Mouse (Mus musculus): ENCODE measurements around the gene Clrn3. TPM values are rescaled to one million over a fixed set of nuclear protein-coding genes. Genes with fewer than 3 reads are reported as not detected.
A peak's percentile ranks its signal among the peaks of the same experiment; 100 is the strongest.
"Not testable (repeated sequence)": the region's sequence is repeated elsewhere in the genome, so short reads cannot be mapped to it uniquely, and the experiment has no call there.

Gene Clrn3
- polyA plus RNA-seq (2014; fragmentation: Nextera tagmentation; extraction: Ambion mirVana) = 16.8 and 18.9 TPM in 2 replicates

DNA sequence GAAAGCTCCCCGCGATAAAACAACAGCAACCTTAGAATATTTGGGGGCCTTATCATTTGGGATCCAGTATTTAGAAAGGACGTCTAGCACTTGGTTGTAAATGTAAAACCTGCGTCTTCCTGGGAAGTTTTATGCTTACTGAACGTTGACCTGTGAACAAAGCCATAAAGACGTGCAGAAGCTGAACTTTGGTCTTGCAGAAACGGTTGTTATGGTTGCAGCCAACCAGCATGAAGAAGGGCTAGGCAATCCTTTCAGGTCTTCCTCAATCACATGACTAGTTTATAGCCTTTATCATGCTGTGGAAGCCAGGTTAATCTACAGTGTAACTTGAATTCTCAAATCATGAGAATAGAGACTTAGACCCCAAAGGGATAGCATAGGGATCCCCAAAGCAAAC is at the start of gene Clrn3:
TSS of gene Clrn3 (minus strand) at position 140 of the 400 bp plus-strand sequence.
- Histone ChIP-seq H3K27me3 (replicated peaks; ENCODE audit: control insufficient read depth, insufficient read depth, low read length) (no peaks in the 10 kb centered on the region), H3K9ac (ENCODE audit: low read length) (no peak within 1 kb of the TSS), H3K4me3 (ENCODE audit: low read depth, low read length) (peak within 1 kb of the TSS; percentile 34), H3K4me2 (ENCODE audit: low read length) (peak within 1 kb of the TSS; percentile 39), H3K4me1 (replicated peaks; ENCODE audit: control insufficient read depth, insufficient read depth, low read length) (0 out of 2 replicates have a peak, but pooled peaks cover 9% of the 10 kb centered on the region), H3K9me3 (ENCODE audit: control insufficient read depth, low read length) (no peaks in the 10 kb centered on the region), H3K27ac (ENCODE audit: low read depth) (peak within 1 kb of the TSS; percentile 51), H3K36me3 (ENCODE audit: control insufficient read depth, insufficient read depth, low read length) (no peaks in the 10 kb centered on the region)
- ATAC-seq (replicated peaks; ENCODE audit: low FRiP score, low TSS enrichment, low read depth) (peak; percentile 90), DNase-seq (ENCODE audit: low spot score) (peak; percentile 58)
- WGBS = 61% methylated on average over 7 of the region's 7 CpGs

DNA sequence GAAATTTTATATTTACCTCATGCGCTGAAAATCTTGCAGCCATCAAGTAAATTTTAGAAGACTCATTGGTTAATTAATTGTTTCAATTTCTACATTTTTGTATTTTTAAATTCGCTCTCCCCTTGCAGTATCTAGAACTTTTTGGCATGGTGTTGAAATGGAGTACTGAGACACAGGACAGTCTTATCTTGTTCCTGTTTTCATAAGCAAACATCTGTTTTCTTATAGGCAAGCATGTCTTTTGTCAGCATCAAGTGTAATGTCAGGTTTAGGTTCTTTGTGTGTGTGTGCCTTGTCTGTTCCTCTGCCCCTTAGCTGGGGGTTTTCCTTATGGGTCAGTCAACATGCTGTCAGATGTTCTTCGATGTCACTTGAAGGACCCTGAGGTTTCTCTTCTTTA is 47.9 kb upstream of the Clrn3 start:
- no peak overlapping the region for H3K4me2 ChIP-seq (ENCODE audit: low read length)
- no peak overlapping the region for H3K27ac ChIP-seq (ENCODE audit: low read depth)
- DNase-seq (ENCODE audit: low spot score) (no peak), ATAC-seq (replicated peaks; ENCODE audit: low FRiP score, low TSS enrichment, low read depth) (no peak)
- H3K4me1 ChIP-seq (replicated peaks; ENCODE audit: control insufficient read depth, insufficient read depth, low read length) = no peaks in the 10 kb centered on the region; the same call in 1 of the 2 replicates
- no peak overlapping the region for H3K9ac ChIP-seq (ENCODE audit: low read length)
- no peaks in the 10 kb centered on the region for H3K9me3 ChIP-seq (ENCODE audit: control insufficient read depth, low read length)
- no peak overlapping the region for H3K4me3 ChIP-seq (ENCODE audit: low read depth, low read length)
- no peaks in the 10 kb centered on the region for H3K36me3 ChIP-seq (ENCODE audit: control insufficient read depth, insufficient read depth, low read length)
- 91% methylated on average over 3 of the region's 3 CpGs for WGBS
- no peaks in the 10 kb centered on the region for H3K27me3 ChIP-seq (replicated peaks; ENCODE audit: control insufficient read depth, insufficient read depth, low read length)

DNA sequence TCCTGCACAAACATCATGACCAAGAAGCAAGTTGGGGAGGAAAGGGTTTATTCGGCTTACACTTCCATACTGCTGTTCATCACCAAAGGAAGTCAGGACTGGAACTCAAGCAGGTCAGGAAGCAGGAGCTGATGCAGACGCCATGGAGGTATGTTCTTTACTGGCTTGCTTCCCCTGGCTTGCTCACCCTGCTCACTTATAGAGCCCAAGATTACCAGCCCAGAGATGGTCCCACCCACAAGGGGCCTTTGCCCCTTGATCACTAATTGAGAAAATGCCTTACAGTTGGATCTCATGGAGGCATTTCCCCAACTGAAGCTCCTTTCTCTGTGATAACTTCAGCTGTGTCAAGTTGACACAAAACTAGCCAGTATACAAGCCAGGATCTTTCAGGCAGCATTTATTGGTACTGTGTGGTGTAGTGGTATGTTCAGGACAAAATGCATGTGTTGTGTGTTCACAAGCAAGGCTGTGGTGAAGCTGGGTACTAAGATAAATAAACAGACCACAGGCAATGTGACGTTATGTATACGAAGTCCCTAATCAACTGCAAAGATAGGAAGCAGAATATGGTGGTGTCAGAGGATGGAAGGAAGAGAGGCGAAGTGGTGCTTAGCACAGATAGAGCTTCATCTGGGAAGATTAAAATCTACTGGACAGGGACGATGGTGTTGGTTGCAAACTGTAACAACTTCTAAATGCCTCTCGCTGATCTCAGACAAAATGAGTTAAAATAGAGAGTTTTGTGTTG is 47.0 kb upstream of the Clrn3 start:
- DNase-seq (ENCODE audit: low spot score); H3K27me3 ChIP-seq (replicated peaks; ENCODE audit: control insufficient read depth, insufficient read depth, low read length); H3K4me2 ChIP-seq (ENCODE audit: low read length); H3K4me3 ChIP-seq (ENCODE audit: low read depth, low read length); H3K36me3 ChIP-seq (ENCODE audit: control insufficient read depth, insufficient read depth, low read length); H3K9ac ChIP-seq (ENCODE audit: low read length); ATAC-seq (replicated peaks; ENCODE audit: low FRiP score, low TSS enrichment, low read depth); H3K27ac ChIP-seq (ENCODE audit: low read depth); H3K4me1 ChIP-seq (replicated peaks; ENCODE audit: control insufficient read depth, insufficient read depth, low read length); H3K9me3 ChIP-seq (ENCODE audit: control insufficient read depth, low read length): not testable (repeated sequence)
- WGBS = 60% methylated on average over 7 of the region's 7 CpGs

DNA sequence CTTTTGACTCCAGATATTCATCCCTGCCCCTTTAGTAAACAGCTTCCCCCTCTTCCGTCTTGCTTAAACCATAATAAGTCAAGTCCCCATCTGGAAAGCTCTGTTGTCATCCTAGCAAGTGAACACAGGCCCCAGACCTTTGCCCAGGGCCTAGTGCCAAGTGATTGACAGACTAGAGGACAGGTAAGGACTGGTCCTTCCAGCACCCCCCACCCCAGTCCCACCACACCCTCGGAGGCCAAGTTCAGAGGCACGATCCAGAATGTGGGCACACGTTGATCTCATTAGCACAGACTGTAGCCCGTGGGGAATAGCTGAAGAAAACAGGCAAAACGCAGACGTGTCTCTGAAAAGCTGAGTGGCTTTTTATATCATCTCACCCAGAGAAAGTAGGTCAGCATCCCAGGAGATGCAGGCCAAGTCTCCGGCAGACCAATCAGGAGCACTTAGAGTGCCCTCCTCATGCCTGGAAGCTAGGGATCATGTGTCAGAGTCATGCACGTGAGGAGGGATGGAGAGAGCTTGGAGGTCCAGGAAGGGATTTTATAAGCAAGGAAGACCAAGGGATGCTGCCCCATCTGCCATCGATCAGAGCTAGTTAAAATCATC is 43.6 kb upstream of the Clrn3 start:
- ATAC-seq (replicated peaks; ENCODE audit: low FRiP score, low TSS enrichment, low read depth) (no peak), DNase-seq (ENCODE audit: low spot score) (no peak)
- no peaks in the 10 kb centered on the region for H3K27me3 ChIP-seq (replicated peaks; ENCODE audit: control insufficient read depth, insufficient read depth, low read length)
- no peaks in the 10 kb centered on the region; the same call in 1 of the 2 replicates for H3K4me1 ChIP-seq (replicated peaks; ENCODE audit: control insufficient read depth, insufficient read depth, low read length)
- no peak overlapping the region for H3K4me2 ChIP-seq (ENCODE audit: low read length)
- H3K9me3 ChIP-seq (ENCODE audit: control insufficient read depth, low read length) = no peaks in the 10 kb centered on the region
- no peaks in the 10 kb centered on the region for H3K36me3 ChIP-seq (ENCODE audit: control insufficient read depth, insufficient read depth, low read length)
- 51% methylated on average over 10 of the region's 10 CpGs for WGBS
- no peak overlapping the region for H3K9ac ChIP-seq (ENCODE audit: low read length)
- no peak overlapping the region for H3K27ac ChIP-seq (ENCODE audit: low read depth)
- no peak overlapping the region for H3K4me3 ChIP-seq (ENCODE audit: low read depth, low read length)

DNA sequence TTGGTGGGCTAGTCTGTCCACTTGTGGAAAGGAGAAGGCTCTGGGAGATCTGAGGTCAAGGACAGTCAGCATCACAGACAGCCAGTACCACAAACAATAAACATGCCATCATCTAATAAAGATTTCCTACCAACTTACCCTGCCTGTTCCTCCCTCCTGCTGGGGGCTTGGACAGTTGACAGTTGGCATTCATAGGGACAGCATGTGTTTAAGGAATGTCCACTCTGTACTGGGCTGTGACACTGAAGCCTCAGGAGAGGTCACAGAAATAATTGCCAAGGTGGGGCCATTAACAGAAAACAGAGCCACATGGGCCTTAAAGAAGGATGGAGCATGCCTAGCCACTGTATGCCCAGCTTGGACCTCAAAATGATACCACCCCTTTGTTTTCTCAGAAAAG is 42.9 kb upstream of the Clrn3 start:
- Histone ChIP-seq H3K27ac (ENCODE audit: low read depth) (no peak overlapping the region), H3K9me3 (ENCODE audit: control insufficient read depth, low read length) (no peaks in the 10 kb centered on the region), H3K4me3 (ENCODE audit: low read depth, low read length) (no peak overlapping the region), H3K4me2 (ENCODE audit: low read length) (no peak overlapping the region), H3K36me3 (ENCODE audit: control insufficient read depth, insufficient read depth, low read length) (no peaks in the 10 kb centered on the region), H3K9ac (ENCODE audit: low read length) (no peak overlapping the region), H3K4me1 (replicated peaks; ENCODE audit: control insufficient read depth, insufficient read depth, low read length) (no peaks in the 10 kb centered on the region; the same call in 1 of the 2 replicates), H3K27me3 (replicated peaks; ENCODE audit: control insufficient read depth, insufficient read depth, low read length) (no peaks in the 10 kb centered on the region)
- ATAC-seq (replicated peaks; ENCODE audit: low FRiP score, low TSS enrichment, low read depth) (no peak), DNase-seq (ENCODE audit: low spot score) (no peak)

DNA sequence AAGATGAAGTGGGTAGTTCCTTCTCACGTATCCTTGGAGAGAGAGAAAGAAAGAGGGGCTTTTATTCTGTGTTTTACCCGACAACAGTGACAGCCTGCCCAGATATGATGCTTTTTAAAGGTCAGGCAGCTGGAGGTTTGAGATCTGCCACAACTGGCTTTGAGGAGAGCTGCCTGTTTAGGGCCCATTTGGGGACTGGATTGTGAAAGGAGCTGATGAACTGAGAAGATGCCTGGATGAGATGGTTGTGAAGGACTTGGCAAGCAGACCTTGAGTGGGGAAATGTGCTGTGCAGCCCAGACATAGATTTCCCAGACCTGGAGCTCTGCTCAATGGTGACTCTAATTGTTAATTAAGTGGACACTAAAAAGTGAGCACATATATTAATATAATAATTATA is 40.1 kb upstream of the Clrn3 start:
- Histone ChIP-seq H3K27ac (ENCODE audit: low read depth) (no peak overlapping the region), H3K9me3 (ENCODE audit: control insufficient read depth, low read length) (no peaks in the 10 kb centered on the region), H3K27me3 (replicated peaks; ENCODE audit: control insufficient read depth, insufficient read depth, low read length) (no peaks in the 10 kb centered on the region), H3K36me3 (ENCODE audit: control insufficient read depth, insufficient read depth, low read length) (no peaks in the 10 kb centered on the region), H3K4me3 (ENCODE audit: low read depth, low read length) (no peak overlapping the region), H3K4me2 (ENCODE audit: low read length) (no peak overlapping the region), H3K4me1 (replicated peaks; ENCODE audit: control insufficient read depth, insufficient read depth, low read length) (no peaks in the 10 kb centered on the region; the same call in 1 of the 2 replicates), H3K9ac (ENCODE audit: low read length) (no peak overlapping the region)
- WGBS = 59% methylated on average over 2 of the region's 2 CpGs
- no peak for ATAC-seq (replicated peaks; ENCODE audit: low FRiP score, low TSS enrichment, low read depth)
- no peak for DNase-seq (ENCODE audit: low spot score)

DNA sequence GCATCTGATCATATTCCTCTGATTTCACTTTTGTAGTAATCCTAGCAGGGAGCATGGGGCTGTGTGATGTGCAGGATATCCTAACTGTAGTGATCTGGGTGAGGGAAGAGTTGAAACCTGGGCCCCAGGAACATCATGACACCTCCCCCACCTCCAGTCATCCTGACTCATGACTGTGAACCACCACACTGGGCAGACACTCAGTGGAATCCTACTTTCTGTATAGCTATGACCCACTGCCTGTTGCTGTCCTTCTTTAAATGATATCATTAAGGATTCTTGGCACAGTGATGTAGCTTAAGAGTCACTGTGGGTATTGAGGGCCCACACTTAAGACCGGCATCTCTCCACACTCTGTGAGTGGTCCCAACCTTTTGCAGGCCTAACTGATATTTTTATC is 39.1 kb upstream of the Clrn3 start:
- Histone ChIP-seq H3K27ac (ENCODE audit: low read depth) (no peak overlapping the region), H3K4me1 (replicated peaks; ENCODE audit: control insufficient read depth, insufficient read depth, low read length) (no peaks in the 10 kb centered on the region; the same call in 1 of the 2 replicates), H3K27me3 (replicated peaks; ENCODE audit: control insufficient read depth, insufficient read depth, low read length) (no peaks in the 10 kb centered on the region), H3K9ac (ENCODE audit: low read length) (no peak overlapping the region), H3K36me3 (ENCODE audit: control insufficient read depth, insufficient read depth, low read length) (no peaks in the 10 kb centered on the region), H3K4me3 (ENCODE audit: low read depth, low read length) (no peak overlapping the region), H3K4me2 (ENCODE audit: low read length) (no peak overlapping the region), H3K9me3 (ENCODE audit: control insufficient read depth, low read length) (no peaks in the 10 kb centered on the region)
- 79% methylated on average over 1 of the region's 1 CpGs for WGBS
- ATAC-seq (replicated peaks; ENCODE audit: low FRiP score, low TSS enrichment, low read depth) (no peak), DNase-seq (ENCODE audit: low spot score) (no peak)

DNA sequence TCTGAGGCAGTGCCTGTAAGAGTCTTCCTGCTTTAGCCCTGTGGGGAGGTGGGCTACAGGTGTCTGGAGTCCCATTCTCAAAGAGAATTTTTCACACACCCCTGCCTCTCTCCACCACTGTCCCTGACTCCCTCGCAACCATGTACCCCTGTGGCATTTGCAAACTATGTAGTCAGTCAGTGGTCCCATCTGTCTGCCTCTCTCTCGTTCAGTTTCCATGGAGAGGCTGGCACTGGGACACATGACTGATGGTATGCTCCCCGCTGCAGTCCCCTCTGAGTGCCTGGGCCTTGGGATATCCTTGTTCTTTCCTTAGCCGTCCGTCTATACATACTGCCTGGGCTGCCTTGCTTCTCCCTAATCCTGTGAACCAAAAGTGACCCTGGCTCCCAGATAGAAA is 37.6 kb upstream of the Clrn3 start:
- ATAC-seq (replicated peaks; ENCODE audit: low FRiP score, low TSS enrichment, low read depth) (no peak), DNase-seq (ENCODE audit: low spot score) (no peak)
- Histone ChIP-seq H3K4me2 (ENCODE audit: low read length) (no peak overlapping the region), H3K4me1 (replicated peaks; ENCODE audit: control insufficient read depth, insufficient read depth, low read length) (no peaks in the 10 kb centered on the region), H3K9me3 (ENCODE audit: control insufficient read depth, low read length) (no peaks in the 10 kb centered on the region), H3K9ac (ENCODE audit: low read length) (no peak overlapping the region), H3K36me3 (ENCODE audit: control insufficient read depth, insufficient read depth, low read length) (no peaks in the 10 kb centered on the region), H3K27ac (ENCODE audit: low read depth) (no peak overlapping the region), H3K4me3 (ENCODE audit: low read depth, low read length) (no peak overlapping the region), H3K27me3 (replicated peaks; ENCODE audit: control insufficient read depth, insufficient read depth, low read length) (no peaks in the 10 kb centered on the region)
- WGBS = 78% methylated on average over 5 of the region's 5 CpGs

DNA sequence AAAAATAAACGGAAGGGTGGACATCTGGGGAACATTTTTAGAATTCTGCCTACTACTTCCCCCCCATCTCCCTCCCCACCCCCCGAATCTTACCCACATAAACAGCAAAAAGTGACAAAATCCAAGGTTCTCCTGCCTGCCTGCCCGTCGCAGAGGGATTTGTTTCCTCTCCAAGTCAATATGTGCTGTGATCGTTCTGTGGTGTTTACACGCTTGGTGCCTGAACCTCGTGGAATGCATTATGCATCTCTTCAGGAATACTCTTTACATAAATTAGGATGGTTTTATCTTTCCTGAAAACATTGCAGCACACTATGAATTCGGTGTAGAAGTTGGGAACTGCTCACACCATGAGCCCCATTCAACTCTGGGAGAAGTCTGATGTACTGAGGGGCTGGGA is 35.6 kb upstream of the Clrn3 start:
- no peak overlapping the region for H3K4me3 ChIP-seq (ENCODE audit: low read depth, low read length)
- ATAC-seq (replicated peaks; ENCODE audit: low FRiP score, low TSS enrichment, low read depth) (no peak), DNase-seq (ENCODE audit: low spot score) (no peak)
- no peaks in the 10 kb centered on the region for H3K9me3 ChIP-seq (ENCODE audit: control insufficient read depth, low read length)
- H3K4me2 ChIP-seq (ENCODE audit: low read length) = no peak overlapping the region
- no peaks in the 10 kb centered on the region for H3K27me3 ChIP-seq (replicated peaks; ENCODE audit: control insufficient read depth, insufficient read depth, low read length)
- H3K36me3 ChIP-seq (ENCODE audit: control insufficient read depth, insufficient read depth, low read length) = no peaks in the 10 kb centered on the region
- WGBS = 73% methylated on average over 8 of the region's 8 CpGs
- H3K9ac ChIP-seq (ENCODE audit: low read length) = no peak overlapping the region
- no peaks in the 10 kb centered on the region for H3K4me1 ChIP-seq (replicated peaks; ENCODE audit: control insufficient read depth, insufficient read depth, low read length)
- H3K27ac ChIP-seq (ENCODE audit: low read depth) = no peak overlapping the region

Measured in intestine, embryonic 14.5 days (tissue).